Mouse (Mus musculus): ENCODE results near the gene Plcl1.

- no peak for TF ChIP-seq CTCF (conservative IDR thresholded peaks at IDR 0.05 in 1 of 2, IDR thresholded peaks at IDR 0.05 in 1 of 2; ENCODE audit: low read depth in 2 of 2, low read length in 2 of 2)
- TF ChIP-seq KAT2A (IDR thresholded peaks at IDR 0.05; ENCODE audit: insufficient replicate concordance, low read length): no peak
- no peak for TF ChIP-seq EP300 (IDR thresholded peaks at IDR 0.05; ENCODE audit: low read length)
- TF ChIP-seq POLR2A (IDR thresholded peaks at IDR 0.05; ENCODE audit: low read depth, low read length): no peak
- no peak for TF ChIP-seq MAX (IDR thresholded peaks at IDR 0.05; ENCODE audit: low read length)
- no peak for TF ChIP-seq ZC3H11A (IDR thresholded peaks at IDR 0.05; ENCODE audit: low read depth, low read length)
- no peak for TF ChIP-seq USF2 (conservative IDR thresholded peaks at IDR 0.05; ENCODE audit: low read depth, low read length)
Measured at GRCm38 (mm10) chr1:55437095-55437494, 31.4 kb downstream of the Plcl1 start.

Data from CH12.LX (cell line).